Mouse (Mus musculus): ENCODE results near the gene Zdhhc9. TPM values are rescaled to one million over a fixed set of nuclear protein-coding genes. Genes with fewer than 3 reads are reported as not detected.
"Not testable (repeated sequence)": the region's sequence is repeated elsewhere in the genome, so short reads cannot be mapped to it uniquely, and the experiment has no call there.

Gene Zdhhc9
- total and polyA plus RNA-seq, 2 experiments from 2014 or later, result 5.3 to 43.3 TPM

DNA sequence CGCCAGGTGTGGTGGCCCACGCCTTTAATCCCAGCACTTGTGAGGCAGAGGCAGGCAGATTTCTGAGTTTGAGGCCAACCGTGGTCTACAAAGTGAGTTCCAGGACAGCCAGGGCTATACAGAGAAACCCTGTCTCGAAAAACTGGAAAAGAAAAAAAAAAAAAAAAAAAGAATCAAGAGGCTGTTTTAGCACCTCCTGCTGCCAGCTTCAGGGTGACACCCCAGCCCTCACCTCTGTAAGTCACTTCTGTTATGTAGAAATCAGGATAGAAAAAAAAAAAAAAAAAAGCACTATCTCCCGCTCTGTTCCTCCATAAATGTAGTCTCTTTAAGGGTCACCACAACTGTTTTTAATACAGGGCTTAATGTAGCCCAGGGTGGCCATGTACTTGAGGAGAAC, 10.8 kb upstream of the Zdhhc9 start:
- WGBS, result 84% methylated on average over 5 of the region's 5 CpGs
- ATAC-seq, result no peak

DNA sequence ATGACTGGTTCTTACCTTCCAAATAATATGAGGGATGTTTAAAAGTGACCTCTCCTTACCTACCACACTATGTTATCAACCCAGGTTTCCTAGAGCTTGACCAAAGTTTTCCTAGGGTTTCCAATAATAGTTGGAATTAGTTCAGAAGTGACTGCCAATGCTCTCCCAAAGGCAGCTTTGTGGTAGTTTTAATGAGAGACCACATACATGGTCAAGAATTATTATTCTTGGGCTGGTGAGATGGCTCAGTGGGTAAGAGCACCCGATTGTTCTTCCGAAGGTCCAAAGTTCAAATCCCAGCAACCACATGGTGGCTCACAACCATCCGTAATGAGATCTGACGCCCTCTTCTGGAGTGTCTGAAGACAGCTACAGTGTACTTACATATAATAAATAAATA, 1.1 kb upstream of the Zdhhc9 start:
- 96% methylated on average over 2 of the region's 4 CpGs for WGBS
- H3K4me1 ChIP-seq (ENCODE audit: insufficient read depth); H3K4me3 ChIP-seq (ENCODE audit: low read depth, low read length); H3K9me3 ChIP-seq (ENCODE audit: low read length); H3K4me2 ChIP-seq (ENCODE audit: low read depth); H3K27me3 ChIP-seq (ENCODE audit: insufficient read depth, low read length); H3K27ac ChIP-seq (ENCODE audit: low read depth, low read length); DNase-seq; H3K36me3 ChIP-seq (ENCODE audit: insufficient read depth); H3K9ac ChIP-seq; ATAC-seq: not testable (repeated sequence)

More for the DNA sequence above, 10.8 kb upstream of the Zdhhc9 start:
- Histone ChIP-seq H3K9me3 (ENCODE audit: low read length) (no peaks in the 10 kb centered on the region), H3K36me3 (ENCODE audit: insufficient read depth) (no peaks in the 10 kb centered on the region), H3K9ac (no peak overlapping the region), H3K4me2 (ENCODE audit: low read depth) (no peak overlapping the region), H3K27ac (ENCODE audit: low read depth, low read length) (no peak overlapping the region), H3K27me3 (ENCODE audit: insufficient read depth, low read length) (no peaks in the 10 kb centered on the region), H3K4me1 (ENCODE audit: insufficient read depth) (no peaks in the 10 kb centered on the region), H3K4me3 (ENCODE audit: low read depth, low read length) (no peak overlapping the region)
- no peak for DNase-seq
- TF ChIP-seq CTCF (IDR thresholded peaks at IDR 0.05; ENCODE audit: low read depth), result no peak

DNA sequence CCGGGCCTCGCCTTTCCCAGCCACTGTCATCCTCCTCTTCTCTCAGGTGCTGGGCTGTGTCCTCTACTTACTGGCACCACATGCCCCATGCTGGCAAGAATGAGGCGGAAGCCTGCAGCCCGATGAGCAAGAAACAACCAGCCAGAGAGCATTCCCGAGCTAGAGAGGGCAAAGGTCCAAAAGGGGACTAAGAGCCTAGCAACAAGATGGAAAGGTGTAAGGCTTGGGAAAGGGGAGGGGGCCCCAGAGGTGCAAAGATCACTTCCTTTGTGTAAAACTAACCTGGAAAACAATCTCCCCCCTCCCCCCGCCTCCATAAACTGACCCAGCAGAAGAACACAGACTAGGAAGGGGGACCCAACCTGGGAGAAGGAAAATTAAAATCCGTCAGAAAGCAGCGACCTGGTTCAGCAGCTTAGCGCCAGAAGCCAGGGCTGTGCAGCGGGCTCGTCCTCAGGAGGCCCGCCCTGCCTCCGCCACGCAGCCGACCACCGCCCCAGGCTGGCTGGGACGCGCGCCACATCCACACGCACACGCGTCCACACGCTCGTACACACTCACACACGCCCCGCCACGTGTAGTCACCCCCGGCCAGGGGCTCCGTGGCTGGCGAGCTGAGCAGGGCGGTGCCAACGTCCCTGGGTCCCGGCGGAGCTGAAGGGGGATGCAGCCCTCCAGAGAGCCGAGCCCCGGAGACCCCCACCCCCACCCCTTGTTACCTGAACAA, 754 bp downstream of the Zdhhc9 start:
- WGBS, result 20% methylated on average over 34 of the region's 36 CpGs
- Histone ChIP-seq H3K27me3 (ENCODE audit: insufficient read depth, low read length) (no peaks in the 10 kb centered on the region), H3K4me3 (ENCODE audit: low read depth, low read length) (peak overlapping the region; percentile 59), H3K4me1 (ENCODE audit: insufficient read depth) (0 out of 2 replicates have a peak, but pooled peaks cover 8% of the 10 kb centered on the region), H3K4me2 (ENCODE audit: low read depth) (peak overlapping the region; percentile 52), H3K27ac (ENCODE audit: low read depth, low read length) (peak overlapping the region; percentile 76), H3K36me3 (ENCODE audit: insufficient read depth) (no peaks in the 10 kb centered on the region), H3K9ac (peak overlapping the region; percentile 67), H3K9me3 (ENCODE audit: low read length) (no peaks in the 10 kb centered on the region)
- TF ChIP-seq CTCF (IDR thresholded peaks at IDR 0.05; ENCODE audit: low read depth), result no peak
- peak; percentile 64 for DNase-seq
- peak; percentile 85 for ATAC-seq

DNA sequence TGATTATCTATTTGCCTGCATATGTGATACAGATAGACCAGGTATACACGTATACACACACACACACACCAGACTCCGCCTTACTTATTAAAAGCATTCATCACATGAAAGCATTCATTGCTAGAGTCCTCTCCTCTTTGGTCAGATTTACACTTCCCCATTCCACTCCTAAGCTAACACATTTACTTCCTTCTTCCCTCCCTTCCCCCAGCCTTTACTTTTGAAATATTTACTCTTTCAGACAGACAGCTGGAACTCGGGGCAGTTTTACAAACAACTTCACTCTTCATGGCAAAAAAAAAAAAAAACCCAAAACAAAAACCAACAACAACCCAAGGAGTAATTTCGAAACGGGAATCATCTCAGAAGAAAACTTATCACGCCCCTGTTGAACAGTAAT, 4.2 kb downstream of the Zdhhc9 start:
- Histone ChIP-seq H3K9ac (no peak overlapping the region), H3K36me3 (ENCODE audit: insufficient read depth) (no peaks in the 10 kb centered on the region), H3K9me3 (ENCODE audit: low read length) (no peaks in the 10 kb centered on the region), H3K27me3 (ENCODE audit: insufficient read depth, low read length) (no peaks in the 10 kb centered on the region), H3K4me3 (ENCODE audit: low read depth, low read length) (no peak overlapping the region), H3K4me1 (ENCODE audit: insufficient read depth) (0 out of 2 replicates have a peak, but pooled peaks cover 8% of the 10 kb centered on the region), H3K27ac (ENCODE audit: low read depth, low read length) (no peak overlapping the region), H3K4me2 (ENCODE audit: low read depth) (peak overlapping the region; percentile 17; the same call in 1 of the 2 replicates)
- WGBS, result 67% methylated on average over 6 of the region's 6 CpGs
- TF ChIP-seq CTCF (IDR thresholded peaks at IDR 0.05; ENCODE audit: low read depth), result no peak
- no peak for DNase-seq
- ATAC-seq, result no peak

- Histone ChIP-seq H3K36me3 (ENCODE audit: insufficient read depth) (no peaks in the 10 kb centered on the region), H3K9me3 (ENCODE audit: low read length) (no peaks in the 10 kb centered on the region), H3K4me2 (ENCODE audit: low read depth) (no peak overlapping the region), H3K4me1 (ENCODE audit: insufficient read depth) (0 out of 2 replicates have a peak, but pooled peaks cover 8% of the 10 kb centered on the region), H3K27me3 (ENCODE audit: insufficient read depth, low read length) (no peaks in the 10 kb centered on the region), H3K27ac (ENCODE audit: low read depth, low read length) (no peak overlapping the region), H3K4me3 (ENCODE audit: low read depth, low read length) (no peak overlapping the region), H3K9ac (no peak overlapping the region)
- ATAC-seq (no peak), DNase-seq (no peak)
- 85% methylated on average over 7 of the region's 7 CpGs for WGBS
- TF ChIP-seq CTCF (IDR thresholded peaks at IDR 0.05; ENCODE audit: low read depth), result no peak
These were observed 4.9 kb downstream of the Zdhhc9 start for GRCm38 (mm10) chrX:48203763-48204162.

DNA sequence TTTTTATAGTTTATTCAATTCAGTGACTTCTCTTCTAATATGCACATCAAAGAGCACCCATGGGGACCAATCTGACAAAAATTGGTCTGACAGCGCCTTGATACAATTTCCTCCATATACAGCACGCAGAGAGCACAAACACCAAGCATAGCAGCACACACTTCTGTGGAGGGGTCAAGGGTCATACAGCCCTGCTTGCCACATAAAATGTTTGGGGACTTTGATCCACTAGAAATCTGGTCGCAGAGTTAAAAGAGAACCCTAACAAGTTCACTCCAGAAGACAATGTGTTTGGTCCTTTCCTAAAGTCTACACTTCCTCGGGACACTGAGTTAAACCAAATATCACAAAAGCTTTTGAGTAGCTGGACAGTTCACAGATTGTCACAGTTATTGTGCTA, 5.7 kb downstream of the Zdhhc9 start:
- Histone ChIP-seq H3K9me3 (ENCODE audit: low read length) (no peaks in the 10 kb centered on the region), H3K27ac (ENCODE audit: low read depth, low read length) (no peak overlapping the region), H3K4me2 (ENCODE audit: low read depth) (no peak overlapping the region), H3K36me3 (ENCODE audit: insufficient read depth) (no peaks in the 10 kb centered on the region), H3K27me3 (ENCODE audit: insufficient read depth, low read length) (no peaks in the 10 kb centered on the region), H3K9ac (no peak overlapping the region), H3K4me3 (ENCODE audit: low read depth, low read length) (no peak overlapping the region), H3K4me1 (ENCODE audit: insufficient read depth) (0 out of 2 replicates have a peak, but pooled peaks cover 8% of the 10 kb centered on the region)
- WGBS, result 76% methylated on average over 4 of the region's 4 CpGs
- DNase-seq (no peak), ATAC-seq (no peak)
- no peak for TF ChIP-seq CTCF (IDR thresholded peaks at IDR 0.05; ENCODE audit: low read depth)

- DNase-seq, result no peak
- H3K27me3 ChIP-seq (ENCODE audit: insufficient read depth, low read length), result no peaks in the 10 kb centered on the region
- no peaks in the 10 kb centered on the region for H3K9me3 ChIP-seq (ENCODE audit: low read length)
- H3K4me3 ChIP-seq (ENCODE audit: low read depth, low read length), result no peak overlapping the region
- H3K4me1 ChIP-seq (ENCODE audit: insufficient read depth), result 0 out of 2 replicates have a peak, but pooled peaks cover 8% of the 10 kb centered on the region
- no peak for TF ChIP-seq CTCF (IDR thresholded peaks at IDR 0.05; ENCODE audit: low read depth)
- H3K36me3 ChIP-seq (ENCODE audit: insufficient read depth), result no peaks in the 10 kb centered on the region
- H3K27ac ChIP-seq (ENCODE audit: low read depth, low read length), result no peak overlapping the region
- ATAC-seq, result no peak
- no peak overlapping the region for H3K4me2 ChIP-seq (ENCODE audit: low read depth)
- WGBS, result 86% methylated on average over 7 of the region's 7 CpGs
- H3K9ac ChIP-seq, result no peak overlapping the region
These were observed 6.2 kb downstream of the Zdhhc9 start for GRCm38 (mm10) chrX:48202436-48202835.
